Mouse (Mus musculus) E14TG2a.4 (cell line): ENCODE measurements around the gene Hcar2.

Source experiments
- H3K27me3 ChIP-seq: 2 replicates; pipeline ENCODE4 v1.6.1; 2014; ENCODE audit warnings: low read length, control low read depth; ENCODE audit not compliant: insufficient read depth
- H3K36me3 ChIP-seq: 2 replicates; pipeline ENCODE4 v1.6.1; 2014; ENCODE audit warnings: low read length, control low read depth; ENCODE audit not compliant: insufficient read depth
- H3K4me1 ChIP-seq: replicated peaks from 2 replicates; pipeline ENCODE4 v1.6.1; 2014; ENCODE audit warnings: low read depth, low read length, control low read depth
- H3K4me3 ChIP-seq: replicated peaks from 2 replicates; pipeline ENCODE4 v1.5.1; 2014; ENCODE audit warnings: mild to moderate bottlenecking, low read length
- H3K9me3 ChIP-seq: 2 replicates; pipeline ENCODE4 v1.6.1; 2014; ENCODE audit warnings: low read length, control low read depth
- CTCF ChIP-seq: conservative IDR thresholded peaks from 2 replicates; pipeline ENCODE4 v1.5.1; 2014; ENCODE audit warnings: low read length
- NANOG ChIP-seq: IDR thresholded peaks from 2 replicates; pipeline ENCODE4 v1.6.1; 2014; ENCODE audit warnings: borderline replicate concordance, low read length, mixed read lengths
- POU5F1 ChIP-seq: IDR thresholded peaks from 2 replicates; pipeline ENCODE4 v1.6.1; 2014; ENCODE audit warnings: low read length, borderline replicate concordance

Hcar2 gene

DNA sequence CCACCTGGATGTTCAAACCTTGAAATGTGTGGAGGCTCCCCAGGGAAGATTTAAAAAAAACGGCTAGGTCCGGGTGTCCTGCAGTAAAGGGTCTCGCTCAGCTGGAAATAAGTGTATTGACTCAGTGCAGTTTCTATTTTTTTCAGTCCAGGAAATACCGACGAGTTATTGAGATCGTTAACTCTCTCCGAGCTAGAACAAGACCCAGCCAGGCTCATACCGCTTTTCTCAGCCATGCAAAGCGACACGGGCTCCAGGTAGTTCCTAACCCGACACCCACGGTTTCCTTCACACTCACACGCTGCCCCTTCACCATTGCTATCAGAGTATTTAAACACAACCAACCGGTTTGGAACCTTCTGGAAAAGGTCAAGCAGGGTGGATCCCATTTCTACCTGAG is 12.8 kb upstream of the Hcar2 start:
- Histone ChIP-seq H3K36me3 (no peaks in the 10 kb centered on the region), H3K9me3 (no peaks in the 10 kb centered on the region), H3K4me1 (peaks cover 19% of the 10 kb centered on the region), H3K4me3 (no peak overlapping the region), H3K27me3 (peaks cover 40% of the 10 kb centered on the region)
- TF ChIP-seq NANOG = no peak
- no peak for TF ChIP-seq POU5F1
- no peak for TF ChIP-seq CTCF

GRCm38 (mm10) chr5:123874177-123874576 is 8.9 kb upstream of the Hcar2 start:
- no peak overlapping the region for H3K4me3 ChIP-seq
- H3K36me3 ChIP-seq = no peaks in the 10 kb centered on the region
- H3K9me3 ChIP-seq = no peaks in the 10 kb centered on the region
- TF ChIP-seq POU5F1 = no peak
- TF ChIP-seq NANOG = no peak
- no peak for TF ChIP-seq CTCF
- H3K4me1 ChIP-seq = peaks cover 4% of the 10 kb centered on the region
- H3K27me3 ChIP-seq = peaks cover 20% of the 10 kb centered on the region

- H3K4me3 ChIP-seq = no peak overlapping the region
- H3K4me1 ChIP-seq = no peaks in the 10 kb centered on the region
- TF ChIP-seq CTCF (no peak), POU5F1 (no peak), NANOG (no peak)
Observed at GRCm38 (mm10) chr5:123869615-123870014, 4.3 kb upstream of the Hcar2 start.

GRCm38 (mm10) chr5:123866457-123866856 is 1.2 kb upstream of the Hcar2 start:
- no peaks in the 10 kb centered on the region for H3K4me1 ChIP-seq
- no peaks in the 10 kb centered on the region for H3K27me3 ChIP-seq
- no peaks in the 10 kb centered on the region for H3K9me3 ChIP-seq
- H3K4me3 ChIP-seq = no peak overlapping the region
- H3K36me3 ChIP-seq = no peaks in the 10 kb centered on the region
- TF ChIP-seq NANOG (no peak), CTCF (no peak), POU5F1 (no peak)

More at GRCm38 (mm10) chr5:123869615-123870014, 4.3 kb upstream of the Hcar2 start:
- no peaks in the 10 kb centered on the region for H3K36me3 ChIP-seq
- no peaks in the 10 kb centered on the region for H3K9me3 ChIP-seq
- no peaks in the 10 kb centered on the region for H3K27me3 ChIP-seq

- no peaks in the 10 kb centered on the region for H3K27me3 ChIP-seq
- H3K4me1 ChIP-seq = no peaks in the 10 kb centered on the region
- TF ChIP-seq POU5F1 (no peak), NANOG (no peak), CTCF (no peak)
- H3K9me3 ChIP-seq = no peaks in the 10 kb centered on the region
- H3K4me3 ChIP-seq = no peak overlapping the region
- no peaks in the 10 kb centered on the region for H3K36me3 ChIP-seq
Observed at GRCm38 (mm10) chr5:123863934-123864333, 1.4 kb downstream of the Hcar2 start.

- no peak overlapping the region for H3K4me3 ChIP-seq
- no peaks in the 10 kb centered on the region for H3K9me3 ChIP-seq
- no peaks in the 10 kb centered on the region for H3K4me1 ChIP-seq
- no peaks in the 10 kb centered on the region for H3K36me3 ChIP-seq
- TF ChIP-seq POU5F1 (no peak), CTCF (no peak), NANOG (no peak)
- no peaks in the 10 kb centered on the region for H3K27me3 ChIP-seq
Observed at GRCm38 (mm10) chr5:123862374-123863350, 2.6 kb downstream of the Hcar2 start.

GRCm38 (mm10) chr5:123858798-123859197 is 6.5 kb downstream of the Hcar2 start:
- Histone ChIP-seq H3K27me3 (no peaks in the 10 kb centered on the region), H3K4me3 (no peak overlapping the region), H3K9me3 (peaks cover 3% of the 10 kb centered on the region; the same call in 1 of the 2 replicates), H3K4me1 (no peaks in the 10 kb centered on the region), H3K36me3 (no peaks in the 10 kb centered on the region)
- TF ChIP-seq POU5F1 (no peak), CTCF (no peak), NANOG (no peak)

DNA sequence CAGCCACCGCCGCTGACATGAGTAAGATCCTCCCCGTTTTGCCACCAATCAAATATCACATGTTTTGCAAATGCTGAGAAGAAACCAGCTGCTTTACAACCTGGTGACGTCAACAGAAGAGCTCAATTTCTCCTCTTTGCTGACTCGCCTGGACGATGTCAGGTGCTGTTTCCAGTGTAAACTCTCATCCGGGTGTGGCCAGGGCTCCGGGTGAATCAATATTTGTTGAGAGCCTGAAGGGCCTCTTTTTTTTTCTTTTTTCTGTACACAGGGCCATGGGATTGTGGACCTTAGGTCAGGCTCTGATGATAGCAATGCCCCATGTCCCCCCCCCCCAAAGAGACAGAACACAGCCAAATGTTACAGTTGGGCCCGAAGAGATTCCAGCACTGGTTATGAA is 10.8 kb downstream of the Hcar2 start:
- TF ChIP-seq CTCF = no peak
- no peak for TF ChIP-seq POU5F1
- TF ChIP-seq NANOG = no peak

More for the DNA sequence above, 10.8 kb downstream of the Hcar2 start:
- H3K27me3 ChIP-seq = no peaks in the 10 kb centered on the region
- no peaks in the 10 kb centered on the region for H3K36me3 ChIP-seq
- H3K9me3 ChIP-seq = peaks cover 3% of the 10 kb centered on the region; the same call in 1 of the 2 replicates
- no peak overlapping the region for H3K4me3 ChIP-seq
- no peaks in the 10 kb centered on the region for H3K4me1 ChIP-seq
